Mouse (Mus musculus): ENCODE results near the gene Gm17078.
"Not testable (repeated sequence)": the region's sequence is repeated elsewhere in the genome, so short reads cannot be mapped to it uniquely, and the experiment has no call there.

The Gm17078 gene

GRCm38 (mm10) chr14:51611210-51611609 lies at the start of gene Gm17078:
Gene Gm17078 (minus strand): TSS chr14:51611310.
- DNase-seq (ENCODE audit: low spot score), result no peak

DNA sequence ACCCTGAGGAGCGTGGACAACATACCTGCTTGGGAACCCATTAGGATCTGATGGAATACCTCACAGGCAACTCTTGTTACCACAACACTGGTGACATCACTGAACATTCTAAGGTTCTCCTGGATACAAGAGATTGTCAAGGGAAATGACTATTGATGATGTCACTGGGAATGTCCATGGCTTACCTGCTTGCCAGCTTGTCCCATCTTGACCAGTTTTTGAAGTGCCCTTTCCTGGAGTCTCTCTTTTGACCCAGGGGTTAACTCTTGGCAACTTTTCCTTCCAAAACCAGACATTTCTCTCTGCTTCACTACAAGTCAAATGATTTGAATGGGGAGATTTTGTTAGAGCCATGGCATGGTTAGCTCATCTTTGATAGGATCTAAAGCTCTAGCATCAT lies 24.5 kb upstream of the Gm17078 start, which contains the start of gene Gm4181:
TSS of gene Gm4181 (minus strand) at position 101 of the 400 bp plus-strand sequence.
- not testable (repeated sequence) for DNase-seq (ENCODE audit: low spot score)

- not testable (repeated sequence) for DNase-seq (ENCODE audit: low spot score)
These were observed 21.3 kb upstream of the Gm17078 start for GRCm38 (mm10) chr14:51632426-51632825.

DNA sequence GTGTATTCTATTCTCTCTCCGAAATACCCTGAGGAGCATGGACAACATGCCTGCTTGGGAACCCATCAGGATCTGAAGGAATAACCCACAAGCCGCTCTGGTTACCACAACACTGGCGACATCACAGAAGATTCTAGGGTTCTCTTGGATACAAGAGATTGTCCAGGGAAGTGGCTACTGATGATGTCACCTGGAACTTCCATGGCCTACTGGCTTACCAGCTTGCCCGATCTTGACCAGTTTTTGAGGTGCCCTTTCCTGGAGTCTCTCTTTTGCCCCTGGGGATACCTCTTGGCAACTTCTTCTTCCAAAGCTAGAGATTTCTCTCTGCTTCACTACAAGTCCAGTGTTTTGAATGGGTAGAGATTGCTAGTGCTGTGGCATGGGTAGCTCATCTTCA lies 19.1 kb downstream of the Gm17078 start, which contains the start of gene Gm17174:
TSS of gene Gm17174 (minus strand) at position 101 of the 400 bp plus-strand sequence.
- not testable (repeated sequence) for DNase-seq (ENCODE audit: low spot score)

DNA sequence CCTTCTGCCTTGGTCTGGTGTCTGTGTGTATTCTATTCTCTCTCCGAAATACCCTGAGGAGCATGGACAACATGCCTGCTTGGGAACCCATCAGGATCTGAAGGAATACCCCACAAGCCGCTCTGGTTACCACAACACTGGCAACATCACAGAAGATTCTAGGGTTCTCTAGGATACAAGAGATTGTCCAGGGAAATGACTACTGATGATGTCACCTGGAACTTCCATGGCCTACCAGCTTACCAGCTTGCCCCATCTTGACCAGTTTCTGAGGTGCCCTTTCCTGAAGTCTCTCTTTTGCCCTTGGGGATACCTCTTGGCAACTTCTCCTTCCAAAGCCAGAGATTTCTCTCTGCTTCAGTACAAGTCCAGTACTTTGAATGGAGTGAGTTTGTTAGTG lies 37.1 kb downstream of the Gm17078 start, which contains the start of gene Gm17175:
TSS of gene Gm17175 (minus strand) at position 101 of the 400 bp plus-strand sequence.
- DNase-seq (ENCODE audit: low spot score), result not testable (repeated sequence)
